Mouse (Mus musculus) liver, embryonic 14.5 days (tissue): ENCODE results near the gene Fhl2. TPM values are rescaled to one million over a fixed set of nuclear protein-coding genes. Genes with fewer than 3 reads are reported as not detected.

Experiments used
- ATAC-seq: fragments of 200-750 bp; cut with Nextera tagmentation; 2 replicates; pipeline ENCODE4 v1.8.0; 2017; ENCODE audit warnings: moderate number of reproducible peaks, mild to moderate bottlenecking, moderate library complexity; ENCODE audit not compliant: insufficient read depth
- DNase-seq, 3 experiments: peaks; one replicate each; pipeline ENCODE4 v3.0.0-alpha.2; 2012 to 2013; ENCODE audit warnings: low read depth in 3 of 3, low spot score in 3 of 3
- H3K27ac ChIP-seq: fragments of 300-500 bp; sonication (generic); 2 replicates; pipeline ENCODE4 v1.5.1; 2014; ENCODE audit warnings: moderate library complexity, mild to moderate bottlenecking, control low read depth, inconsistent platforms
- H3K27me3 ChIP-seq: fragments of 300-500 bp; sonication (generic); 2 replicates; pipeline ENCODE4 v1.6.1; 2014; ENCODE audit warnings: mild to moderate bottlenecking, low read length, moderate library complexity; ENCODE audit not compliant: control insufficient read depth, insufficient read depth
- H3K36me3 ChIP-seq: fragments of 300-500 bp; sonication (generic); replicated peaks from 2 replicates; pipeline ENCODE4 v1.6.1; 2014; ENCODE audit warnings: low read depth; ENCODE audit not compliant: control insufficient read depth, insufficient read depth
- H3K4me1 ChIP-seq, 2 experiments: fragments of 200-500 bp in 1 of 2; fragments of 300-500 bp in 1 of 2; sonication (generic) in 1 of 2; replicated peaks; 2 replicates each; pipeline ENCODE4 v1.6.1; 2012 to 2014; ENCODE audit warnings: antibody characterized with exemption in 1 of 2, inconsistent platforms in 1 of 2, low read length in 1 of 2; ENCODE audit not compliant: control insufficient read depth in 2 of 2, insufficient read depth in 2 of 2
- H3K4me2 ChIP-seq: fragments of 300-500 bp; sonication (generic); 2 replicates; pipeline ENCODE4 v1.6.1; 2014; ENCODE audit warnings: low read depth, mild to moderate bottlenecking, control low read depth, moderate library complexity
- H3K4me3 ChIP-seq, 2 experiments: fragments of 200-500 bp in 1 of 2; fragments of 300-500 bp in 1 of 2; sonication (generic) in 1 of 2; 2 replicates each; pipeline ENCODE4 v1.5.1; 2012 to 2014; ENCODE audit warnings: low read depth in 2 of 2, low read length in 2 of 2, mild to moderate bottlenecking in 2 of 2, control low read depth in 1 of 2, inconsistent platforms in 1 of 2, moderate library complexity in 1 of 2; ENCODE audit not compliant: insufficient read depth in 1 of 2
- H3K9ac ChIP-seq: fragments of 300-500 bp; sonication (generic); replicated peaks from 2 replicates; pipeline ENCODE4 v1.6.1; 2014; ENCODE audit warnings: mild to moderate bottlenecking, control low read depth, moderate library complexity
- H3K9me3 ChIP-seq: fragments of 300-500 bp; sonication (generic); 2 replicates; pipeline ENCODE4 v1.6.1; 2016; ENCODE audit warnings: low read length, mixed read lengths; ENCODE audit not compliant: control insufficient read depth
- CTCF ChIP-seq: IDR thresholded peaks from 2 replicates; pipeline ENCODE4 v1.5.1; 2016; ENCODE audit warnings: antibody characterized with exemption, low read depth, control low read depth
- EP300 ChIP-seq: IDR thresholded peaks from 2 replicates; pipeline ENCODE4 v1.6.1; 2016; ENCODE audit warnings: antibody characterized with exemption, low read depth
- WGBS: fragments of 180-500 bp; shearing (Covaris S2); extraction: QIAGEN DNeasy Blood & Tissue Kit; methylation state at CpG from one replicate; pipeline ENCODE4 v1.1.7; 2014; ENCODE audit not compliant: insufficient replicate concordance; 5-methylcytosine and 5-hydroxymethylcytosine counted together
- polyA plus RNA-seq, 2 experiments: library from polyadenylated mRNA; depleted of rRNA in 1 of 2; stranded (reverse) in 1 of 2; unstranded in 1 of 2; fragments of >200 nt; fragmentation: Nextera tagmentation in 1 of 2; extraction: Ambion mirVana in 1 of 2; gene quantifications; 2 replicates each; pipeline versions ENCODE4 v1.2.1 to v1.2.3; 2012 to 2014

The Fhl2 gene
- polyA plus RNA-seq, 2 experiments: 2.3 to 2.9 TPM

DNA sequence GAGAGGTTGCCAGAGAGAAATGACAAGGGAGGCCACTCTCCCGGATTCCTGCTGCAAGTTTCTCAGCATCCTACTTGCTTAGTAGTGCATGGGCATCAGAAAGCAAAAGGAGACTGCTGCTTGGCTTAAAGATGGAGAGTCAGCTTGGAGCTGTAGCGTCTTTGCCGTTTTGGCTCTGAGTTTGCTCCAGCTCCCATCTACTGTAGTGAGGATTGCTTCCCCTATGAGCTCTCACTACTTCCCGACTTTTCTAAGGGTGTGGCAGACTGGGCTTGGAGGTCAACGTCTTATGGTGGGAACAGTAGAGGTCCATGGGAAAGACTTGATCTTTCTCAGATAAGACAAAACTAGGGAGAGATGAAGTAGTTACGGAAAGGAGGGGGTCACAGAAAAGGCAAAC lies 15.9 kb downstream of the Fhl2 start:
- no peak overlapping the region for H3K27ac ChIP-seq
- no peak for ATAC-seq
- no peak overlapping the region for H3K9ac ChIP-seq
- TF ChIP-seq EP300 (no peak), CTCF (no peak)
- no peak overlapping the region for H3K4me2 ChIP-seq
- H3K27me3 ChIP-seq: no peaks in the 10 kb centered on the region
- DNase-seq: no peak
- no peaks in the 10 kb centered on the region for H3K36me3 ChIP-seq
- no peaks in the 10 kb centered on the region for H3K9me3 ChIP-seq
- H3K4me3 ChIP-seq: no peak overlapping the region
- WGBS: 59% methylated on average over 6 of the region's 6 CpGs
- H3K4me1 ChIP-seq: no peaks in the 10 kb centered on the region

DNA sequence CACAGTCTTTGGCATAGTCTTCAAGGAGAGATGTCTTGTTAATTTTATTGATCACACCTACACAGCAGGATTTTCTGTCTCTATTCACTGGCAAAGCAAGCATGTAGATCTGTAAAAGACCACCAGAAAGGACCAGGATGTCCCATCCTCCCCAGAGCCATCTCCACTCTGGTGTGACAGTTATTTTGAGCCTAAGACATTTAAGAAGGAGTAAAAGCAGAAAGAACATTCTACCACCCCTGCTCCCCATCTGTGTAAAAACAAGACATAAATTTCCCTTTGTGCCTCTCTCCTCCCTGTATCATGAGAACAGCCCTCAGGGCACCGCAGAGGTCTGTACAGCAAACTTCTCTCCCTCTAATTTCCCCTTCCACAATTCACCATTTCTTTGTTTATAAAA lies 18.0 kb downstream of the Fhl2 start:
- no peak for TF ChIP-seq EP300
- TF ChIP-seq CTCF: no peak
- Histone ChIP-seq H3K9me3 (no peaks in the 10 kb centered on the region), H3K36me3 (no peaks in the 10 kb centered on the region), H3K27ac (no peak overlapping the region), H3K9ac (no peak overlapping the region), H3K27me3 (no peaks in the 10 kb centered on the region), H3K4me3 (no peak overlapping the region), H3K4me2 (no peak overlapping the region), H3K4me1 (no peaks in the 10 kb centered on the region)
- WGBS: 57% methylated on average over 1 of the region's 1 CpGs
- ATAC-seq (no peak), DNase-seq (no peak)

DNA sequence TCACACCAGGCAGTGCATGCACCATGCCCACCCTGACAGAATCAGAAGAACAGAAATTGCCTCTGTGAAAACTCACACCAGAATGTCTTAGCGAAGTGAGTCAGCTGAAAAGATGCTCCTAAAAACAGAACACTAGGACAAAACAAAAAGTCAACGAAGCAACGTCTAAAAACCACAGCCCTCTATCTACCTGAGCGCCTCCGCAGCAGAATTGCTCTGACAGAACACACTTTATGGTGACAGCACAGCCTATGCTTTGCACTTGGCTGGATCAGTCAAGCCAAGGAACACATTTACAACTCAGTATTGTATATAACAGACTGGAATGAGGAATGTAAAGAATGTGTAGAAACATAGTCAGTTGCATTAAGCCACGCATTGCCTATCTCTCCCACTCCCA lies 18.4 kb downstream of the Fhl2 start:
- Histone ChIP-seq H3K9me3 (no peaks in the 10 kb centered on the region), H3K4me1 (no peaks in the 10 kb centered on the region), H3K36me3 (no peaks in the 10 kb centered on the region), H3K4me2 (no peak overlapping the region), H3K27me3 (no peaks in the 10 kb centered on the region), H3K9ac (no peak overlapping the region), H3K4me3 (no peak overlapping the region), H3K27ac (no peak overlapping the region)
- no peak for ATAC-seq
- no peak for DNase-seq
- TF ChIP-seq EP300 (no peak), CTCF (no peak)
- WGBS: 64% methylated on average over 6 of the region's 6 CpGs

DNA sequence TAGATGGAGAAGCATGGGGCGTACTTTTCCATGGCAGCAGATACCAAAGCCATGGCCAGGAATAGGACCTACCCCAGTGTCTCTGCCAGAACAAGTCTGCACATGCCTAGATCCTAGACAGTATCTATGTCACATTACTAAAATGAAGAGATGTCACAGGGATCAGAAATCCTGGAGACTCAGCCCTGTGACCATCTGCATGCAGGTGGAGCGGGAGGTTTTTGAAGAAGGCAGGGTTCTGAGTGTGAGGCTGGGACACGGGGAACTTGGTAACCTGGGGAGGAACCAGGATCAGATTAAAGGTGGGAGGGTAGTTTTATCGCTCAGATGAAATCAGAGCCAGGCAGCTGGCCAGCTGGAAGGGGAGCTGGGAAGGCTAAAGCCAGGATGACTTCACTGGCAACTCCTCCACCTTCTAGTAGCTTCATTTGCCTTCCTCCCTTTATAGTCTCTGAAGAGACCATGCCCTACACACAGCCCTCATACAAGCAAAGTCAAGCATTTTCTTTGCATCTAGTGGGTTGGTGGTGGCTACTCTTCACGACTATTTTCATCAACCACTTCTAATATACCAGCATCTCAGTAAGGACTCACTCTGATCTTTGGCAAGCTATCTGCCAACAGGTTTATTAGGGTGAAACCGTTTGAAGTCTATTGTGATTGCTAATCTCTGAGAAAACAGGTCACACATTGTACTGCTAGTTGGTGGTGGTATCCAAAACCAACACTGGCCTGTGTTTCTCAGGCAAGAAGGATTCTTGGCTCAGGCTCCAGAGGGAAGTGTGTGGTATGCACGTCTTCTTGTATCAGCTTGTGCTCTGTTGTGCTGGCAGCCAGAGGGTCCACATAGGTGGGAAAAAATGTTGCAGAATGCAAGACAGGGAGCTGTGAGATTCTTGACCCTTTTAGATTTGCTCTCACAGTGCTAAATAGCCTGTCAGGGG lies 23.2 kb downstream of the Fhl2 start:
- no peaks in the 10 kb centered on the region for H3K36me3 ChIP-seq
- 45% methylated on average over 7 of the region's 7 CpGs for WGBS

DNA sequence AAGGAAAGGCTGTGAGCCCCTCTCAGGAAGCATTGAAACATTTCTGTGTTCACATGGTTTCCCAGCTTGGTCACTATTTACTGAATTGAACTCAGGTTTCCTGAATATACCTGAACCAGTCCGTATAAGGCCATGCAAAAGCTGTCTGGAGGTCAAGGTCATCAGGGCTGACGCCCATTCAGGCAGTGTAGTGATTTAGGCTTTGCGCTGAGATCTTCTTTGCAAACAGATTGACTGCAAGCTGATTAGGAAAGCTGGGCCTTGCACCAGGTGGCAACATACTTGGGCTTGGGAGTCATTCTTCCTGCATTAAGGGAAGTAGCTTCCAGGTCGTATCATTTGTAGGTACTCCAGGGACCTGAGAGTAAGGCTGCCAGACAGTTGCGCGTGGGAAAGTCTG lies 25.0 kb downstream of the Fhl2 start:
- TF ChIP-seq EP300 (no peak), CTCF (no peak)
- no peaks in the 10 kb centered on the region for H3K9me3 ChIP-seq

More for the DNA sequence above, 23.2 kb downstream of the Fhl2 start:
- Histone ChIP-seq H3K4me1 (no peaks in the 10 kb centered on the region), H3K27ac (no peak overlapping the region), H3K4me3 (no peak overlapping the region), H3K27me3 (no peaks in the 10 kb centered on the region), H3K9ac (no peak overlapping the region), H3K9me3 (no peaks in the 10 kb centered on the region), H3K4me2 (no peak overlapping the region)
- no peak for DNase-seq
- TF ChIP-seq CTCF: no peak
- TF ChIP-seq EP300: no peak
- ATAC-seq: no peak

More for the DNA sequence above, 25.0 kb downstream of the Fhl2 start:
- H3K36me3 ChIP-seq: no peaks in the 10 kb centered on the region
- no peak overlapping the region for H3K4me2 ChIP-seq
- H3K4me1 ChIP-seq: no peaks in the 10 kb centered on the region
- DNase-seq (no peak), ATAC-seq (no peak)
- H3K27me3 ChIP-seq: no peaks in the 10 kb centered on the region; the same call in 1 of the 2 replicates
- H3K4me3 ChIP-seq: no peak overlapping the region
- H3K27ac ChIP-seq: no peak overlapping the region
- H3K9ac ChIP-seq: no peak overlapping the region
- 67% methylated on average over 6 of the region's 6 CpGs for WGBS
